Mouse (Mus musculus) MEL (cell line): ENCODE measurements around the gene Gpatch3.

ENCODE experiments used
- BHLHE40 ChIP-seq: IDR thresholded peaks from 2 replicates; pipeline ENCODE4 v1.6.1; 2012; ENCODE audit warnings: low read depth, mild to moderate bottlenecking, inconsistent platforms, low read length, improper control_type of control experiment, borderline replicate concordance
- CHD1 ChIP-seq: IDR thresholded peaks from 2 replicates; pipeline ENCODE4 v1.6.1; 2012; ENCODE audit warnings: low read depth, mild to moderate bottlenecking, inconsistent platforms, low read length, improper control_type of control experiment
- CHD2 ChIP-seq: IDR thresholded peaks from 2 replicates; pipeline ENCODE4 v1.6.1; 2011; ENCODE audit warnings: low read length, improper control_type of control experiment
- CTCF ChIP-seq, 3 experiments: IDR thresholded peaks in 2 of 3; conservative IDR thresholded peaks in 1 of 3; 2 replicates each; pipeline ENCODE4 v1.5.1; 2011 to 2012; ENCODE audit warnings: low read length in 3 of 3, low read depth in 2 of 3, mild to moderate bottlenecking in 2 of 3, improper control_type of control experiment in 1 of 3, inconsistent platforms in 1 of 3, mixed read lengths in 1 of 3, moderate library complexity in 1 of 3; ENCODE audit not compliant: control insufficient read depth in 1 of 3, insufficient read depth in 1 of 3, poor library complexity in 1 of 3, severe bottlenecking in 1 of 3
- MEF2A ChIP-seq: IDR thresholded peaks from 2 replicates; pipeline ENCODE4 v1.6.1; 2014; ENCODE audit warnings: low read depth, mild to moderate bottlenecking, inconsistent platforms, low read length, improper control_type of control experiment; ENCODE audit not compliant: poor library complexity, insufficient replicate concordance, severe bottlenecking; ENCODE audit errors: extremely low read depth
- NELFE ChIP-seq: IDR thresholded peaks from 2 replicates; pipeline ENCODE4 v1.6.1; 2011; ENCODE audit warnings: low read depth, low read length, improper control_type of control experiment
- POLR2A ChIP-seq, 2 experiments: IDR thresholded peaks; 2 replicates each; pipeline ENCODE4 v1.6.1; 2011 to 2012; ENCODE audit warnings: low read length in 2 of 2, mild to moderate bottlenecking in 2 of 2, control low read depth in 1 of 2, improper control_type of control experiment in 1 of 2, low read depth in 1 of 2, moderate library complexity in 1 of 2; ENCODE audit not compliant: control insufficient read depth in 1 of 2, insufficient read depth in 1 of 2, poor library complexity in 1 of 2
- POLR2AphosphoS2 ChIP-seq: IDR thresholded peaks from 2 replicates; pipeline ENCODE4 v1.6.1; 2011; ENCODE audit warnings: low read length, improper control_type of control experiment
- POLR2AphosphoS5 ChIP-seq: IDR thresholded peaks from 2 replicates; pipeline ENCODE4 v1.6.1; 2012; ENCODE audit warnings: low read depth, borderline replicate concordance, mild to moderate bottlenecking, inconsistent platforms, low read length, moderate library complexity, mixed read lengths
- TAL1 ChIP-seq: IDR thresholded peaks from 2 replicates; pipeline ENCODE4 v1.6.1; 2012; ENCODE audit warnings: mild to moderate bottlenecking, inconsistent platforms, low read length, moderate library complexity, mixed read lengths
- TBP ChIP-seq: IDR thresholded peaks from 2 replicates; pipeline ENCODE4 v1.8.0; 2011; ENCODE audit warnings: low read depth, low read length, improper control_type of control experiment
- USF1 ChIP-seq: IDR thresholded peaks from 2 replicates; pipeline ENCODE4 v1.6.1; 2014; ENCODE audit warnings: low read depth, mild to moderate bottlenecking, inconsistent platforms, low read length, improper control_type of control experiment, moderate library complexity
- ZC3H11A ChIP-seq: IDR thresholded peaks from 2 replicates; pipeline ENCODE4 v1.6.1; 2012; ENCODE audit warnings: low read depth, mild to moderate bottlenecking, inconsistent platforms, low read length, improper control_type of control experiment
- ZKSCAN1 ChIP-seq: IDR thresholded peaks from 2 replicates; pipeline ENCODE4 v1.6.1; 2012; ENCODE audit warnings: low read depth, mild to moderate bottlenecking, inconsistent platforms, low read length, improper control_type of control experiment, moderate library complexity

DNA sequence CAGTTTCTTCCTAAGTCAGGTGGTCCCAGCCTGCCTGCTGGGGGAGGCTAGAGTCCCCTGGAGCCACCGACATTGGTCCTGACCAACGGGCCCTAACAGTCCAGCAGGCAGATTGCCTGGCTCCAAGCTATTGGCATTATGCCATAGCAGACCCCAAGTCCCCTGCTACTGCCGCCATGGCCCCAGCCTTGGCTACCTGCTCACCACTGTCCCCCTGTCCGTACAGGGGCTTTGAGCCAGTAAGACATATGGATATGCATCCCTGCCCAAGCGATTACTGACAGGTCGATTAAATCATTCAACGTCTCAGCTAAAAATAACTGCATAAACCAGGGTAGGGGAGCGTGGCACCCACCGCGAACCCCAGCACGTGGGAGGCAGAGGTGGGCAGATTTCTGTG, 43.4 kb downstream of the Gpatch3 start:
- no peak for TF ChIP-seq CHD1
- no peak for TF ChIP-seq ZC3H11A
- no peak for TF ChIP-seq CTCF (IDR thresholded peaks at IDR 0.05 in 2 of 3, conservative IDR thresholded peaks at IDR 0.05 in 1 of 3; ENCODE audit: control insufficient read depth in 1 of 3, insufficient read depth in 1 of 3, low read depth in 2 of 3, low read length in 3 of 3, poor library complexity in 1 of 3, severe bottlenecking in 1 of 3)
- TF ChIP-seq POLR2A (IDR thresholded peaks at IDR 0.05; ENCODE audit: control insufficient read depth in 1 of 2, insufficient read depth in 1 of 2, low read depth in 1 of 2, low read length in 2 of 2, poor library complexity in 1 of 2): no peak
- no peak for TF ChIP-seq BHLHE40
- TF ChIP-seq MEF2A: no peak
- TF ChIP-seq POLR2AphosphoS5: no peak
- no peak for TF ChIP-seq CHD2
- TF ChIP-seq TAL1: no peak
- TF ChIP-seq NELFE: no peak
- TF ChIP-seq POLR2AphosphoS2: no peak
- no peak for TF ChIP-seq TBP
- TF ChIP-seq USF1: no peak
- TF ChIP-seq ZKSCAN1: no peak
